Mouse (Mus musculus) gastrocnemius, postnatal 10 days (tissue): Measurements from ENCODE around the gene Vtn. TPM values are rescaled to one million over a fixed set of nuclear protein-coding genes. Genes with fewer than 3 reads are reported as not detected.
"Not testable (repeated sequence)": the region's sequence is repeated elsewhere in the genome, so short reads cannot be mapped to it uniquely, and the experiment has no call there.

Experiments used
- DNase-seq: peaks from one replicate; pipeline ENCODE4 v3.0.0; 2021; ENCODE audit warnings: mixed read lengths
- total RNA-seq, 2 experiments: library from RNA; stranded (reverse); gene quantifications; 2 replicates each; pipeline ENCODE4 v1.2.3; 2021

The Vtn gene
- total RNA-seq, 2 experiments from 2014 or later = 29.8 to 39.0 TPM

DNA sequence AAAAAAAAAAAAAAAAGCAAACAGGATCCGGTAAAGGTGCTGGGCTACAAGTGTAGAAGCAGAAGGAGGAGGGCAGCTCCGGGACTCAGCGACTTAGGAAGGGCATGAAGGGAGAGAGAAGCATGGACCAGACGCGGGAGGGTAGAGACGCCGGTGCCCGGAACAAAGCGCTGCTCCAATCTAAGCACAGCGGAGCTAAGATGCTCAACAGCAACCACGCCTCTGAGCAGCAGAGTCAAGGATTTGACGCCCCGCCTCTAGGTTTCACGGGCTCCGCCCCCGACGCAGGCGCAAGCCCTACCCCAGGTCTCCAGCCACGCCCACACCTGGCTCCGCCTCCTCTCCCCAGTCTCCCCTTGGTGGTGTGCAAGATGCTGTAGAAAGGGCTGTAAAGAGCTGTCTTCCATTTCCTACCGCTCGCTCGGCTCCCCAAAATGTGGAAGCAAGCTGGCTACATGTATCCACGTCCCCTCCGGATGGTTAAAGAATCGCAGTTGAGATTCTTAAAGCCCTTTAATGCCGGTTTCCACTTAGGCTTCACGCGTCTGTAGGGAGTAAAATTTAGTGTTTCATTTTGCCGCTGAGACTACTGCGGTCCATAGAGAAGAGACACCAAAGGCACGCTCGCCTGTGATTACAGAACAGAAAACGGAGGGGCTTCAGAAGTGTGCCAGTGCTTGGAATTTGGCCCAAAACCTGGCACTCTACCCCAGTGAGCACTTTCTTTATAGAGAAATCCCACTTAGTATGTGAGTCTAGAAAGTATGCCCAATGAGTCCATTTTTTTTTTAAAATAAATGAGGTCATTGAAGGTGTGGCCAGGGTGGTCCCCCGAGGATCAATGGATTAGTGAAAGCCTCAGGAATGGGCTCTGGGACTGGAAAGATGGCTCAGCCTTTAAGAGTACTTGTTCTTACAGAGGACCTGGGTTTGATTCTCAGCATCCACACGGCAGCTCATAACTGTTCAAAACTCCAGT, 1.1 kb upstream of the Vtn start, which contains the start of gene Sarm1:
Gene Sarm1, minus strand, starts transcription at position 211 of the 979 bp plus-strand sequence.
- peak; percentile 88 for DNase-seq

- no peak for DNase-seq
Measured at GRCm38 (mm10) chr11:78499543-78499942, 652 bp downstream of the Vtn start.

- DNase-seq = no peak
Measured at GRCm38 (mm10) chr11:78500623-78501202, 1.8 kb downstream of the Vtn start.

GRCm38 (mm10) chr11:78501529-78501928, 2.6 kb downstream of the Vtn start:
- no peak for DNase-seq

DNA sequence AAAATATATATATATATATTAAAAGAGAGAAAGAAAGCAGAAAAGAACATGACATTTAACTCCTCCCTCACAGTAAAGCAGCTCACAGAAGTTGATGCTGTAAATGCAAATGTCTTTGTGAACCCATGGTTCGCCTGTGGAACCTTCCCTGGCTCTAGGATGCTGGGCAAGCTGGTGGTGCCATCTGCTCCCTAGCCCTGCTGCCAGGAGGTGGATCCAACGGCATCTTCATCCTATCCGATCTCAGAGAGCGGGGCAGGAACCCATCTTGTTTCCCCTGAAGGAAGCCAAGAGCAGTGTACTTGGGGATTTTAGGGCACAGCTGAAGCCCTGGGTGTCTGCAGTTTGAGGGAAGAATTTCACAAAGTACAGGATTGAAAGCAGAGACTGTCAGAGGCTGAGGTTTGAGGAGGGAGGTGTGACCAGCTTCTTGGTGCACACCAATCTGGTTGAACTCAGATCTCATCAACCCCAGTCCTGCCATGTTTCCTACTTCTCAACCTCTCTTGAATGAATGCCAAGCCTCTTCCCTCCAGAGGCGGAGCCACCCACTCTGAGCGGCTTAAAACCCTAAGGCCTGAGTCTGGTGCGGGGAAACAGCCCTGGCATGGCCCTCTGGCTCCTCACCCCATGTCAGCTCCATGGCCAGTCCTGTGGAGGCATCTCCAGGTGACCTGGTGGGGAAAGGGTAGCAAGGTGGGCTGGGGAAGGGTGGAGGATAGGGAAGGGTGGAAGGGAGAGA, 4.2 kb downstream of the Vtn start, which contains the start of gene Sebox:
Gene Sebox, plus strand, starts transcription at position 539 of the 742 bp plus-strand sequence.
- DNase-seq = no peak

- no peak for DNase-seq
Measured at GRCm38 (mm10) chr11:78505430-78505829, 6.5 kb downstream of the Vtn start.

- DNase-seq = no peak
Measured at GRCm38 (mm10) chr11:78509148-78509547, 10.3 kb downstream of the Vtn start.

- peak; percentile 90 for DNase-seq
Measured at GRCm38 (mm10) chr11:78512025-78512957, 13.4 kb downstream of the Vtn start, which contains the start of the genes Tmem199 and Poldip2. Gene Tmem199, minus strand, starts transcription at chr11:78512172. Gene Poldip2, plus strand, starts transcription at chr11:78512193.

- no peak for DNase-seq
Measured at GRCm38 (mm10) chr11:78513106-78513790, 14.4 kb downstream of the Vtn start.

GRCm38 (mm10) chr11:78515549-78516325, 16.8 kb downstream of the Vtn start:
- DNase-seq = no peak

DNA sequence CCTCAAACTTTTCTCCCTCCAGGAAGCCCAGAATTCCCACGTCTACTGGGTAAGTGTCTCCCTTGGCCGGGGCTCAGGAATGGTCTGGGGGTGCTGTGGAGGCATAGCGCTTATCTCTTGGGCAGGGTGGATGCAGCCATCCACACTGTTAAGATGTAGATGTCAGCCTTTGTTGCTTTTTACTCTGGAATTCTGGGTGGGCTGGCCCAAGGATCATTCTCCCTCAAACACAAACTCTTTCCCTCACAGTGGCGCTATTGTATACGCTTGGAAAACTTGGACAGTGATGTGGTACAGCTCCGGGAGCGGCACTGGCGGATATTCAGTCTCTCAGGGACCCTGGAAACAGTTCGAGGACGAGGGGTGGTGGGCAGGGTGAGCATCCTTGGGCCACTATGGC, 20.0 kb downstream of the Vtn start:
- DNase-seq = no peak

DNA sequence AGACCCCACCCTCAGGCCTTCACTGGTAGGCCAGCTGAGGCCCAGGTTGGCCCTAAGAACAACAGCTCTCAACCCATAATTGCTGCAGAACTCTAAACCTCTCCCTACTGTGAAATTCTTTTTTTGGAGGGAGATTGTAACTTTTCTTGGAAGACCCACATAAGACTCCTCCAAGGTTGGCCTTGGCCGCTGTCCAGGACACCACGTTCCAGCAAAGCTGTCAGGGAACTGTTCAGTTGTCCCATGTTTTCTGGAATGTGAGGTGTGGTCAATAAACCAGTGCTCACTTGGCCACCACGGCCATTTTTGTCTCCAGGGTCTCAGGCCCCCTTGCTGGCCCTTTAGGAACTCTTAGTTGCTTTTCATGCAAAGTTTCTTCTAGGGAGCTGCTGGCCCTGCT, 23.0 kb downstream of the Vtn start:
- no peak for DNase-seq

GRCm38 (mm10) chr11:78522481-78522997, 23.6 kb downstream of the Vtn start:
- DNase-seq = no peak

DNA sequence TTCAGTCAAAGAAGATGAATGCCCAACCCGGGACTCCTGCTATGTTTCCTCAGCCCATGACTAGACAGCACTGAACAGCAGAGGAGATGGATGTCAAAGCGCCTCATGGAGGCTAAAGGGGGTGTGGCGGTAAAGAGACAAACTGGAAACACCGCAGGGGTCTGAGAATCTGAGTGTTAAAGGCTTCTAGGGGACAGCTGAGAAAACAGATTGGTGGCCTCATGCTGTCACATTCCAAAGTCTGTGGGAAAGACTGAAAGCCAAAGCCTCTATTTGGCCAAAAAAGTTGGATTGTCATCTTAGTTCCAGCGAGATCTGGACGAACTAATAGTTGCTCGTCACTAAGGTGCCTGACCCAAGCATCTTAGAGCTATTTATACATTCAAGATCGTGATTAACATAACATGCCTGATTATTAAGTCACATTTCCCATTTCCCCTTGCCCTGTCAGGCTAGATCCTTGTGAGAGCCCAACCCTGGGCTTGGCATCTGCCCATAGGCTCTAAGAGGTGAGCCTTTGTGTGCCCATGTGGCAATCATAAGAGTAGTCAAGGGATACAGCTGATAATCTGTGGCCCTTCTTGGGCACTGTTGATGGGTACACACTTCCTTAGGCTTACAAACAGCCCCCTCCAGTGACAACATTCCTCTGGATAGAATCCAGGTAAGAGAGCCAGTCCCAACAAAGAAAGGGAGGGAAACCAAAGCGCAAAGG, 24.5 kb downstream of the Vtn start:
- no peak for DNase-seq

GRCm38 (mm10) chr11:78524838-78525237, 25.9 kb downstream of the Vtn start:
- no peak for DNase-seq

- DNase-seq = no peak
Measured at GRCm38 (mm10) chr11:78528714-78529113, 29.8 kb downstream of the Vtn start.

DNA sequence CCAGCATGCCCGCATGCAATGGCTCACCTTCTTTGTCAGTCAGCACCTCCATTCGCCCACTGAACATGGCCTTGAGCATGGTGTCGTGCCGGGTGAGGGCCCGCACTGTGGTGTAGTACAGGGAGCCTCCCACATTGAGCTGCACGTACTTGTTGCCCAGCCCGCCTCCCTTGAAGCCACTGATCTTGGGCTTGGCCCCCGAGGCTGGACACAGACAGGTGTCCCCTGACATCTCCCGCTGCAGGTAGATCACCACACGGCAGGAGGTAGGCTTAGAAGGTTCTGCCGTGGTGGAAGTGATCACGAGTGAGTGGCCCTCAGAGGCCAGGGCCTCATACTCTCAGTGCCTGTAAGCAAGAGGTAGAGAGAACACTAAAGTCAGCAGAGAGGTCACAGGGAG, 31.1 kb downstream of the Vtn start:
- DNase-seq = no peak

GRCm38 (mm10) chr11:78531046-78531445, 32.2 kb downstream of the Vtn start:
- peak; percentile 47 for DNase-seq

DNA sequence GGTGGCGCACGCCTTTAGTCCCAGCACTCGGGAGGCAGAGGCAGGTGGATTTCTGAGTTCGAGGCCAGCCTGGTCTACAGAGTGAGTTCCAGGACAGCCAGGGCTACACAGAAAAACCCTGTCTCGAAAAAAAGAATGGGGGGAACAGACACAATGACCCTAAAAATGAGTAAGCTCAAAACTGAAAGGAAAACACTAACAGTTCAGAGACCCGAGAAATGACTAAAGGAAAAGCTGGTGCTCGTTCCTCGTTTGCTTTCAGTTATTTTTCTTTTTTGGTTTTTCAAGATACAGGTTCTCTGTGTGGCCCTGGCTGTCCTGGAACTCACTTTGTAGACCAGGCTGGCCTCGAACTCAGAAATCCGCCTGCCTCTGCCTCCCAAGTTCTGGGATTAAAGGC, 32.6 kb downstream of the Vtn start:
- DNase-seq = not testable (repeated sequence)
